Mouse (Mus musculus): ENCODE measurements around the gene Sytl2.

The Sytl2 gene

GRCm38 (mm10) chr7:90308003-90308402 is 6.0 kb downstream of the Sytl2 start:
- DNase-seq (ENCODE audit: low read depth, low spot score) = no peak

GRCm38 (mm10) chr7:90312151-90312883 is 10.3 kb downstream of the Sytl2 start:
- no peak for DNase-seq (ENCODE audit: low read depth, low spot score)

DNA sequence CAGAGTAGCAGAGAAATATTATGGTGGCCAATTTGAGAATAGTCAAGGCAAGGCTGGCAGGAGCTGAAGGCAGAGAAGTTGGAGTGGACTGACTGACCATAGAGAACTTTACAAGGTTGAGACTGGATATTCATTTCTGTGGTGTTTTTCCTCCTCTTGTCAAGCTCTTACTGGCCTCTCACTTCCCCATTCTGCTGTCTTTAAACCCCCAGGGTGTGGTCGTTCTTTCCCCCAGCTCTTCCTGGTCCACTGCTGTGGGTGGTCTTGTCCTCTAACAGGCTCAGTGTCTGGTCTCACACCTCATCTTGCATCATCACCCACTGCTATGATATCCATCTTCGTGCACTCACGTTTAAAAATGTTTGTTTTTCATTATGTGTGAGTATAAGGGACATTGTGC is 11.4 kb downstream of the Sytl2 start:
- no peak for DNase-seq (ENCODE audit: low read depth, low spot score)

- DNase-seq (ENCODE audit: low read depth, low spot score) = no peak
Observed at GRCm38 (mm10) chr7:90316823-90317222, 14.8 kb downstream of the Sytl2 start.

DNA sequence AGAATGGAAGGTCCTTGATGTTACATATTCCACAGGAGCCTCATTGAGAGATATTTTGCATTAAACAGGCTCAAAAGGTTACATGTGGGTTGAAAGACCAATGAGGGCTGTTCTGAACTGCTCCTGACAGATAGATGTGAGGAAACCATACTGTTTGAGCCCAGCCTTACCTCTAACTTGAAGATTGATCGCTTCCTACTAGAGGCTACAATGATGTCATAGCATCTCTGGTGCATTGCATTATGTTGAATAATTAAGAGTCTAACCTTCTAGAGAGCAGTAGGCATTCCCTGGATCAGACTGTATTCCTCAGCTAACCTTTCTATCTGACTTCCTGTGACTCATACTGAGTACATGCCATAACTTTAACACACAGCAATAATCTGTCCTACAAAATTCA is 17.4 kb downstream of the Sytl2 start:
- DNase-seq (ENCODE audit: low read depth, low spot score) = no peak

DNA sequence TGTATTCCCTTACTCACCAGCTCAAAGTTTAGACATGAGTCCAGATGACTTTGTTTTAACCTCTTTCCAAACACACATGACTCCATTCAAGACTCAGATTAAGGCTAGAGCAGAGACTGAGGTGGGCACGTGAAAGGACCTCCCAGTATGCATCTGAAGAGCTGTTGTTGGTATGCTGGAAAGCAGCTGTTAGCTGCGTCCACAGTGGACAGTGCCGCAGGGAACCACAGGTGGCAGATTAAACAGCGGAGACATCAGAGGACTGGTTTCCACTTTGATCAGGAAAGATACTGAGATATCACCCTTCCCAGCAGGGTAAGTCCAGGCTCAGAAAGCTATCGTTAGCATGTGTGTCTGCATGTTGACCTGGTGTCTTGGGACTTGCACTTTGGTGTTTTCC is 18.1 kb downstream of the Sytl2 start:
- DNase-seq (ENCODE audit: low read depth, low spot score) = no peak

DNA sequence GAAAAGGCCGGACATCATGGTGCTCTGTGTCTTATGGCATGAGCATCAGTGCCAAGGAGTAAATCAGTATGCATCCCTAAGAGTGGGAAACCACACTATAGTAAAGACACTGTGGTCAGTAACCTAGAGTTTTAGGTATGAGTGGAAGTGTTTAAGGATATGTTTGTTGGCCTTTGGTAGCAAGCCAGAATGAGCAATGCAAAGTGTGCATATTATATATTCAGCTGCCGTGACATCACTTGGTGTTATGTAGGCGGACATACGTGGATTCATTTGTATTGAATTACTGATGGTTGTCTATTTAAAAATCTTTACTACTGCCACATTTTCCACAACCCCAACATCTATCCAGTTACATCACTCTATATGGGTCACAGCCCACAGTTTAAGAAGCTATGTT is 23.1 kb downstream of the Sytl2 start:
- DNase-seq (ENCODE audit: low read depth, low spot score) = no peak

GRCm38 (mm10) chr7:90330200-90330599 is 28.1 kb downstream of the Sytl2 start:
- DNase-seq (ENCODE audit: low read depth, low spot score) = no peak

DNA sequence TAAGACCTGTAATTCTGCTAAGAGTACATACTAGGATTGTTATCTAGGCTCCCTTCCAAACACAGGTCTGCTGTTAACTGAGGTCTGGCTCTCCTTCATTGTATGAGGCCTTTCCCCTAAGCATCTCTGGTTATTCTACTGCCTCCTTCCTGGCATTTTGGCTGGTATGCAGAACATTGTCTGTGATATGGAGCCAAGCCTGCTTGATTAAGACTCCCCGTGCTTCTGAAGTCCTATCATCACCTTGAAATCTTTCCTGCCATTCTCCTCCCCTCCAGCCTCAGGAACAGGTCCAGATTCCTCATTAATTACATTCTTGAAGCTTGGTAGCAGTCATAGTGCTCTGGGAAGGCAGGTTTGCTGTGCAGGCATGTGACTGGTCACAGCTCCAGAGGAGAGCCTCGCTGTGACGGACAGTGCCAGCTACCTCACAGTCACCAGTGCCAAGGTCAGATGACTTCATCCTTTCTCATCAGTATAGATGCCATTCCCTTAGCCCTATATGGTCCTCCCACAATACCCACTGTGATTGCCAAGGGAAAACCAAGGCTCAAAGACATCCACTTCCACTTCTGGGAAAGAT is 30.5 kb downstream of the Sytl2 start:
- DNase-seq (ENCODE audit: low read depth, low spot score) = no peak

DNA sequence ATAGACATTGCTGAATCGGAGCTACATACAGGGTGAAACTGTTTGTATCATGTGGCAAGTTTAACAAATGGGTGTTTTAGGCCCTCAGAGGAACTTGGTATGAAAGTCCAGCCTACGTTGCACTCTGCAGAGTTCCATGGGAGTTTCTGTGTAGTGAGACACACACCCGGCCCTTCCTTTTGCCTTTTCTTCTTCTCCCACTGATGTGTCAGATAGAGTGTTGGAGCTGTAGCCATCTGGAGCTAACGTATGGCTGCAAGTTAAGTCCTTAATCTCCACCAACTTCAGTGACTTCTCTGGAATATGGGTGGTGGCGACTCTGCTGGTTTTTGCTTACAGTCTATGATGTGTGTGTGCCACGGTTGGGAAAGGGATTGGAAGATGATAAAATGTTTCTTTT is 32.3 kb downstream of the Sytl2 start:
- DNase-seq (ENCODE audit: low read depth, low spot score) = no peak

GRCm38 (mm10) chr7:90334831-90335230 is 32.8 kb downstream of the Sytl2 start:
- DNase-seq (ENCODE audit: low read depth, low spot score) = no peak

GRCm38 (mm10) chr7:90335755-90336194 is 33.7 kb downstream of the Sytl2 start:
- peak; percentile 63 for DNase-seq (ENCODE audit: low read depth, low spot score)

DNA sequence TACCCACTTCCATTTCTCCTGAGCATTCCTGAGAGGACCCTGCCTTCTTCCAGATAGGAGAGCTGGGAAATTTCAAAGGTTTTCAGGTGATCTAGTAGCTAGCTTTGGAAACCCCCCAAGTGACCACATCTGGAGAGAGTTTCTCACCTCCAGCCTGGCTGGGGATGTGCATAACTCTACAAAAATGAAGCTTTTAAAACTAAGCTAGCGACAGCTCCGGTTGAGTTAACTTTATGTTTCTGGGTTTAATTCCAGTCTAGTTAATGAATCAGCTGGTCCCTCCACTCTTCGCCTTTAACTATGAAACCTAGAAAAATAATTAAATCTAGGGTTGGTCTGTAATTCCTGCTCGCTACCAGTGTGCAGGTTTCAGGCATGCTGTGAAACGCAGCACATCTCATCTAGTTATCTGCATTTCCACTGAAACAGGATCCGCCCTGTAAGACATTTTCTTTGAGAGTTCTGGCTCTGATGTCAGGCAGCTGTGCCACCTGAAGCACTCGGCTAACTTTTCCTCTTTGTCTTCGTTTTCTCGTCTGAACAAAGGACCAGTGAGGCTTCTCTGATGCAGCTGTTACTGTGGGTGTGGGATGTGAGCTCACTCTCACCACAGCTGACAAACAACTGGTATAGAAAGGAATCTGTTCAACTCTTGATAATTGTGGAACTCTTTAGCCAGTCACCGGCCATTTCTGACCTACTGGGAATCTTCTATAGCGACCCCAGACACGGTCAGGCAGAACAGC is 39.3 kb downstream of the Sytl2 start:
- peak; percentile 25 for DNase-seq (ENCODE audit: low read depth, low spot score)

- DNase-seq (ENCODE audit: low read depth, low spot score) = no peak
Observed at GRCm38 (mm10) chr7:90344903-90345302, 42.9 kb downstream of the Sytl2 start.

- DNase-seq (ENCODE audit: low read depth, low spot score) = no peak
Observed at GRCm38 (mm10) chr7:90347779-90348437, 45.9 kb downstream of the Sytl2 start.

- no peak for DNase-seq (ENCODE audit: low read depth, low spot score)
Observed at GRCm38 (mm10) chr7:90349014-90349413, 47.0 kb downstream of the Sytl2 start.

DNA sequence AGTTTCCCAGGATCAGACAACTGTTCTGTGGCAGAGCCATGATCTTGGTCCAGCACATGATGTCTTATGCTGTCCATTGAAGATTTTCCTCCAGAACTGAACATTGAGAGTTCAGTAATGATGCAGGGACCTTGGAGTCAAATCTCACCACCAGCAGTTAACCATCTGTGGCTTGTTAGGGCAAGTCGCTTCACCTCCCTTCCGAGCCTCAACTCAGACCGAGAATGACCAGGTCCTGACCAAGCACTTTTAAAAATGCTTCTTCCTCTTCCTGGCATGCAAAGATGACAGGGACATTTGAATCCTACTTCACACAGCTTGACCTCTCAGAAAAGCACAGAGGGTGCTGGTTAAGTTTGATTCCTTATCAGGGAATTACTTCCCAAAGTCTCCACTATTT is 50.1 kb downstream of the Sytl2 start:
- DNase-seq (ENCODE audit: low read depth, low spot score) = no peak

DNA sequence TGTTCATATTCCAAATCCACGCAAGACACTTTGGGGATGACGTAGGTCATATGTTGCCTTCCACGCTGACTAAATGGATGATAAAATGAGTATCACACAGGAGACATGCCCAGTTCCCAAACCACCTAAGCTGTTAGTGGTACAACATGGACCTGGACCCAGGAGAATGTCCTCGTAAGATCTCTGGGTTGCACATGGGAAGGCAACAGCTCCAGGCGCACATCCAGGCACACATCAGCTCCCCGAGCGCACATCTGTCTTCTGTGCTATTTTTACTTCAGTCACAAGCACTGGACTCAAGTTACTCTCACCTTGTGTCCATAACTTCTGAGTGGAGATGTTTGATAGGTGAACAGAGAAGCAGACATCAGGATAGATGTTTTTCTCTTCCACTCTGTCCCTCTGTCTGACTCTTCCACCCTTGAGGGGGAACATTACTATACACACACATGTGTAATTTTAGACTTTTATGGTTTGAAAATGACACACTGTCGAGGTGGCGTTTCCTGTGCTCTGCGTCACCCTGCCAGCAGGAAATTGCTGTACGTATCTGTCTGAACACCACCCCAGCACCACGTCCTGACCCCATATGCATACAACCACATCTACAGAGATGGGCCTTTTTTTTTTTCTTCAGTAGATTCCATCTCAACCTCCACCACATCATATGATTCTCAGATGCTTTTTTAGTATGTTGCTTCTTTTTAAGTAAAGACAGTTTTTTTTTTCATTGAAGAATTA is 51.6 kb downstream of the Sytl2 start:
- DNase-seq (ENCODE audit: low read depth, low spot score) = no peak

GRCm38 (mm10) chr7:90354229-90354604 is 52.2 kb downstream of the Sytl2 start:
- no peak for DNase-seq (ENCODE audit: low read depth, low spot score)

DNA sequence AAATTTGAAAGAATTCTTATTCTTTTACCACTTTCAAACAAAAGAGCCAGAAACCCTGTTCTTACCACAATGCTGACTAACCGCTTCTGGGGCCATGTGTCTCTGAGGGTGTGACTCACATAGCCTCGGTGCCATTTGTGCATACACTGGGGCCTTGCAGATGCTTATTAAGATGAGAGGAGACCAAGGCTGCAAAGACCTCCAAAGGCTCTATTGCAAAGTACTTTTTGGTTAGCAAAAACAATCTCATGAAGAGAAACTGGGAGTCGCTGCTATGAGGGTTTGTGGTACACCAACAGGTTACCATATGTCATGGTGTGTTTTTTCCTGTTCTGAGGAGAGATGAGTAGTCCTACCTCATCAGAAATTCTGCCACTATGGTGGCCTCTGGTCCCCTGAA is 53.4 kb downstream of the Sytl2 start:
- no peak for DNase-seq (ENCODE audit: low read depth, low spot score)

DNA sequence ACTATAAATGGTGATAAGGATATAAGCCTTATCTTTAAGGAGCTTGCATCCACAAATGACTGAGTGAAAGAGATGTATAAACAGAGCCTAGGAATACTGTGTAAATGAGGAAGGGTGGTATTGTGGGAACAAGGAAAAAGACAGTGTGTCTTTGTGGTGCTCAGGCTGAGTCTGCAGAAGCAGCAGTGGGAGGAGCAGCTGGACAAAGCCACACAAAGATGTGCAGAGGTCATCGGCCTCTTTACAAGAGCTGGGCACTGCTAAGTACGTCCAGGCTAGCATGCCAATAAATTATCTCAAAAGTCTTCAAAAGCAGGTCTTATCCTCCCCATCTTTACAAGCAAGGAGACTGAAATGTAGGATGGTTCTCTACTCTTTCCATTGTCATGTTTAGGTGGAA is 53.9 kb downstream of the Sytl2 start:
- DNase-seq (ENCODE audit: low read depth, low spot score) = no peak

GRCm38 (mm10) chr7:90362788-90363187 is 60.7 kb downstream of the Sytl2 start:
- DNase-seq (ENCODE audit: low read depth, low spot score) = no peak
